Mouse (Mus musculus) heart, adult 2 months (tissue): ENCODE measurements around the gene Hk2. TPM values are rescaled to one million over a fixed set of nuclear protein-coding genes. Genes with fewer than 3 reads are reported as not detected.

ENCODE experiments used
- DNase-seq, 2 experiments: peaks; one replicate each; pipeline ENCODE4 v3.0.0; 2021
- H3K27ac ChIP-seq: fragments of 200-600 bp; 2 replicates; pipeline ENCODE4 v1.8.1; 2022
- H3K27me3 ChIP-seq: fragments of 200-500 bp; 2 replicates; pipeline ENCODE4 v1.6.1; 2012; ENCODE audit warnings: mild to moderate bottlenecking, low read length, inconsistent platforms, mixed read lengths; ENCODE audit not compliant: control insufficient read depth, insufficient read depth
- H3K36me3 ChIP-seq: fragments of 200-500 bp; 2 replicates; pipeline ENCODE4 v1.6.1; 2012; ENCODE audit warnings: low read length, inconsistent platforms; ENCODE audit not compliant: control insufficient read depth, insufficient read depth
- H3K4me1 ChIP-seq: fragments of 200-500 bp; 2 replicates; pipeline ENCODE4 v1.6.1; 2011; ENCODE audit warnings: low read length; ENCODE audit not compliant: control insufficient read depth, insufficient read depth
- H3K4me3 ChIP-seq: fragments of 200-600 bp; 2 replicates; pipeline ENCODE4 v1.8.1; 2022
- H3K79me2 ChIP-seq: fragments of 200-500 bp; replicated peaks from 2 replicates; pipeline ENCODE4 v1.6.1; 2012; ENCODE audit warnings: mild to moderate bottlenecking, inconsistent platforms, low read length, moderate library complexity, mixed read lengths; ENCODE audit not compliant: control insufficient read depth, insufficient read depth
- H3K9ac ChIP-seq: fragments of 200-500 bp; 2 replicates; pipeline ENCODE4 v1.6.1; 2012; ENCODE audit warnings: low read depth, mild to moderate bottlenecking, control low read depth, inconsistent platforms, low read length, mixed read lengths
- CTCF ChIP-seq: fragments of 200-600 bp; IDR thresholded peaks from 2 replicates; pipeline ENCODE4 v1.8.1; 2022; ENCODE audit warnings: antibody characterized with exemption, mild to moderate bottlenecking, moderate library complexity
- EP300 ChIP-seq: fragments of 200-500 bp; IDR thresholded peaks from 2 replicates; pipeline ENCODE4 v1.6.1; 2011; ENCODE audit warnings: low read depth, low read length, control low read depth; ENCODE audit not compliant: insufficient read depth
- POLR2A ChIP-seq: fragments of 200-500 bp; IDR thresholded peaks from 2 replicates; pipeline ENCODE4 v1.6.1; 2011; ENCODE audit warnings: mild to moderate bottlenecking, low read depth, low read length, control low read depth; ENCODE audit not compliant: insufficient read depth
- WGBS: fragments of 180-500 bp; shearing (Covaris S2); methylation state at CpG from one replicate; pipeline ENCODE4 v1.1.7; 2018; 5-methylcytosine and 5-hydroxymethylcytosine counted together
- intact Hi-C: fragments of 180-260 bp; cut with DNase I; formaldehyde crosslinking; loops from one replicate; pipeline ENCODE4 v1.15.1; 2025
- polyA plus RNA-seq: library from polyadenylated mRNA; depleted of rRNA; stranded (reverse); fragments of >200 nt; gene quantifications from 2 replicates; pipeline ENCODE4 v1.2.3, GENCODE M21; 2012
- total RNA-seq, 2 experiments: library from RNA; stranded (reverse); gene quantifications; 2 replicates each; pipeline ENCODE4 v1.2.3; 2021

The Hk2 gene
- total and polyA plus RNA-seq, 3 experiments = 104 to 363 (median 325) TPM

- Histone ChIP-seq H3K4me1 (peaks cover under 1% of the 10 kb centered on the region), H3K36me3 (no peaks in the 10 kb centered on the region), H3K27me3 (peaks cover 1% of the 10 kb centered on the region; the same call in 1 of the 2 replicates), H3K9ac (peak overlapping the region; percentile 74), H3K79me2 (0 out of 2 replicates have a peak, but pooled peaks cover 1% of the 10 kb centered on the region), H3K27ac (peak overlapping the region; percentile 80), H3K4me3 (peak overlapping the region; percentile 51)
- under 1% methylated on average over 68 of the region's 68 CpGs for WGBS
- DNase-seq = peak; percentile 58 to 68
- intact Hi-C loops = loop anchor here (2.0 kb wide), 2 partner anchors 19 to 89 kb away; no protein-coding TSS in a partner anchor
- TF ChIP-seq CTCF (no peak), POLR2A (no peak), EP300 (no peak)
These were observed 758 bp downstream of the Hk2 start for GRCm38 (mm10) chr6:82773261-82774131.

- H3K4me1 ChIP-seq = peaks cover 1% of the 10 kb centered on the region
- peaks cover 1% of the 10 kb centered on the region; the same call in 1 of the 2 replicates for H3K27me3 ChIP-seq
- H3K36me3 ChIP-seq = no peaks in the 10 kb centered on the region
- peak overlapping the region; percentile 80 for H3K27ac ChIP-seq
- intact Hi-C loops = loop anchor here (2.0 kb wide), 2 partner anchors 18 to 90 kb away; no protein-coding TSS in a partner anchor
- DNase-seq = peak; percentile 39 to 45
- TF ChIP-seq EP300 = no peak
- no peak for TF ChIP-seq POLR2A
- no peak for TF ChIP-seq CTCF
- WGBS = 10% methylated on average over 19 of the region's 19 CpGs
- H3K4me3 ChIP-seq = peak overlapping the region; percentile 51
- H3K9ac ChIP-seq = peak overlapping the region; percentile 74
- 0 out of 2 replicates have a peak, but pooled peaks cover 1% of the 10 kb centered on the region for H3K79me2 ChIP-seq
These were observed 1.7 kb downstream of the Hk2 start for GRCm38 (mm10) chr6:82772451-82773101.

- H3K9ac ChIP-seq = peak overlapping the region; percentile 74
- H3K36me3 ChIP-seq = no peaks in the 10 kb centered on the region
- 18% methylated on average over 10 of the region's 10 CpGs for WGBS
- DNase-seq = peak in 1 of 2 experiments; percentile 26
- peak overlapping the region; percentile 80 for H3K27ac ChIP-seq
- TF ChIP-seq EP300 = no peak
- peak; percentile 76 for TF ChIP-seq CTCF
- peaks cover 1% of the 10 kb centered on the region for H3K4me1 ChIP-seq
- H3K4me3 ChIP-seq = peak overlapping the region; percentile 51
- peaks cover 1% of the 10 kb centered on the region; the same call in 1 of the 2 replicates for H3K27me3 ChIP-seq
- H3K79me2 ChIP-seq = 0 out of 2 replicates have a peak, but pooled peaks cover 1% of the 10 kb centered on the region
- intact Hi-C loops = loop anchor here (2.0 kb wide), 2 partner anchors 17 to 91 kb away; no protein-coding TSS in a partner anchor
These were observed 2.3 kb downstream of the Hk2 start for GRCm38 (mm10) chr6:82771981-82772409.

GRCm38 (mm10) chr6:82771059-82771458 lies 3.2 kb downstream of the Hk2 start:
- Histone ChIP-seq H3K79me2 (0 out of 2 replicates have a peak, but pooled peaks cover 1% of the 10 kb centered on the region), H3K4me3 (0 out of 2 replicates have a peak overlapping the region, but pooled peaks have one; percentile 7), H3K27ac (peak overlapping the region; percentile 80), H3K36me3 (no peaks in the 10 kb centered on the region), H3K9ac (no peak overlapping the region; the same call in 1 of the 2 replicates), H3K4me1 (peaks cover 6% of the 10 kb centered on the region), H3K27me3 (peaks cover 1% of the 10 kb centered on the region; the same call in 1 of the 2 replicates)
- TF ChIP-seq EP300 = no peak
- TF ChIP-seq CTCF = no peak
- no peak for TF ChIP-seq POLR2A
- no peak for DNase-seq
- 29% methylated on average over 9 of the region's 9 CpGs for WGBS
- intact Hi-C loops = no loop called here

GRCm38 (mm10) chr6:82770286-82770685 lies 4.0 kb downstream of the Hk2 start:
- intact Hi-C loops = no loop called here
- no peak for DNase-seq
- 81% methylated on average over 3 of the region's 3 CpGs for WGBS
- H3K27me3 ChIP-seq = peaks cover 1% of the 10 kb centered on the region; the same call in 1 of the 2 replicates
- H3K36me3 ChIP-seq = no peaks in the 10 kb centered on the region
- H3K9ac ChIP-seq = no peak overlapping the region
- no peak overlapping the region for H3K4me3 ChIP-seq
- peaks cover 6% of the 10 kb centered on the region for H3K4me1 ChIP-seq
- peak overlapping the region; percentile 80 for H3K27ac ChIP-seq
- 0 out of 2 replicates have a peak, but pooled peaks cover 1% of the 10 kb centered on the region for H3K79me2 ChIP-seq
- TF ChIP-seq POLR2A = no peak
